Mouse (Mus musculus) urinary bladder, postnatal 4 days (tissue): ENCODE data around the gene Sync.

Experiments
- DNase-seq, 2 experiments: peaks; one replicate each; pipeline ENCODE4 v3.0.0; 2021 to 2022; ENCODE audit warnings: low spot score in 2 of 2

Sync gene

DNA sequence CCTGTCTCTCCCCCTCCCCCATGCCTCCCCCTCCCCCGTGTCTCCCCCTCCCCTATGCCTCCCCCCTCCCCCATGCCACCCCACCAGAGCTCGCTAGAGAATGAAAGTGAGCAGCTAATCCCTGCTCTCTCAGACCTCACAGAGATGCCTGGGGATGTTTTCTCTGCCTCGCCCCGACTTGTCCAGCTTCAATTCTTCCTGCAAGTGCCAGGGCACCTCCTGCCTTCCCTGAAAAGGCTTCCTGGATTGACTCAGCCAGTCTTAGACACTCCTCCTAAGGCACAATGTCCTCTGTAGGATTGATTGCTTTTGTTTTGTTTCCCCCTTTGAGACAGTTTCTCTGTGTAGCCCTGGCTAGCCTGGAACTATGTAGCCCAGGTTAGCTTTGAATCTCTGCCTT is 26.2 kb upstream of the Sync start, which contains the start of gene C77080:
TSS of gene C77080 (minus strand) at position 209 of the 400 bp plus-strand sequence.
- no peak for DNase-seq

DNA sequence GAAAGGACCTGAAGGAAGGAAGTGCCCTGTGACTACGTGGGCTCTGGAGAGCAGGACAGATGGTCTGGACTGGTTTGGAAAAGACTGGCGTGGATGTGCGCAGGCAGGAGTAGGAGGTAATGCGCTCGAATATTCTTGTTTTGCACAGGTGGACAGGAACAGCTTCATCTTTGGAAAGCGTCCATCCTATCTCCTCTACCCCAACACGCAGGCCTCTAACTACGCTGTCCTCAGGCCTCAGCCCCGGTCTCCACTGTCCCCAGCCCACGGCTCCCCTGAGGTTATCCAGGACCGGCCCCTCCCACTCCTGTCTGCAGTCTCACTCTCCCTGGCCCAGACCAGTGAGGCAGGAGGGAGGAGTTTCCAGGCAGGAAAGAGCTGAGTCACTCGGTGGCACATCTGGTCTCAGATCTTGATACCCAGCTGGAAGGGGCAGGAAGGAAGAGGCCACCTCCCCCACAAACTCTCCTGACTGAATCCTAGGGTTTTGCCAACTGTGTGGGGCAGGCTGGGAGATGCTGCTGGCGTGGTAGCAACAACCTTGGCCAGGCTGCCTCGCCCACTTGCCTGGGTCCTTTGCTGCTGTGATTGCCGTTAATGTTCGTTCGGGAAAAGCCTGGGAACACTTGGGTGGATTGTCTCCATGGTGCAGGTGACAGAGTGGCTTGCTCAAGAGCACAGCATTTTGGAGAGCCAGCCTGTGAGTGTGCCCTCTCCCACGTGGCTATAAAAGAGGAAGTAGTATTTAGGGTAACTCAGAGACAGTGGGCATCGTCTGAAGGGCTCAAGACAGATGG is 24.0 kb upstream of the Sync start:
- DNase-seq: peak in 1 of 2 experiments; percentile 39

DNA sequence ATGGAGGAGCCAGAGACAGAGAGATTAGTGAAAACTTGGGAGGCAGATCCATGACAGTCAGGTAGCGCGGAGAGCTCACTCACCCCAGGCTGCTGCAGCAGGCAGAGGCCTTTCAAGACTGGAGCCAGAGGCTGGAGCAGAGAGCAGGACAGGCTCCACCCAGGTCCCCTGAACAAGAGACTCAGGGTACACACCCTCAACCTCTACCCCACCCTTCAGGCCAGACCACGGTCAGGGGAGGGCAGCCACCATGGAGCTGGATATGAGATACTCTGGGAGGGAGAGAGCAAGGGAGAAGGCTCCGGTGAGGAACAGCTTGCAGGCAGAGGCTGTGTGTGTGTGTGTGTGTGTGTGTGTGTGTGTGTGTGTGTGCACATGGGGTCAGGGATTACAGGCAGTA is 21.2 kb upstream of the Sync start:
- DNase-seq: no peak

DNA sequence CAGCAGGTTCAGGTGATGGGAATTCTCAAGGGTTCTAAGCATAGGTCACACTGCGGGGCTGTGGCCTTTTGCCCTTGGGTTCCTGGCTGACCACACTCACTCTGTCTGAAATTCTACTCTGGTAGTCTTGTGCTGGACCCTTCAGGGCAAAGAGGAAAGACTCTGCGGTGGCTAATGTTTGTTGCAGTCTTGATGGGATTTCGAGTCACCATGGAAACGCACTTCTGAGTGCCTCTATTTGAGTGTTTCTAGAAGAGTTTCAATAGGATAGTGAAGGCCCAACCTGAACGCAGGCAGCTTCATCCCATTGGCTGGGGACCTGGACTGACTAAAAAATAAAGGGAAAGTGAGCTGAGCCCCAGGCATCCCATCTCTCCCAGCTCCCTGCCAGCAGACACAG is 20.6 kb upstream of the Sync start:
- no peak for DNase-seq

DNA sequence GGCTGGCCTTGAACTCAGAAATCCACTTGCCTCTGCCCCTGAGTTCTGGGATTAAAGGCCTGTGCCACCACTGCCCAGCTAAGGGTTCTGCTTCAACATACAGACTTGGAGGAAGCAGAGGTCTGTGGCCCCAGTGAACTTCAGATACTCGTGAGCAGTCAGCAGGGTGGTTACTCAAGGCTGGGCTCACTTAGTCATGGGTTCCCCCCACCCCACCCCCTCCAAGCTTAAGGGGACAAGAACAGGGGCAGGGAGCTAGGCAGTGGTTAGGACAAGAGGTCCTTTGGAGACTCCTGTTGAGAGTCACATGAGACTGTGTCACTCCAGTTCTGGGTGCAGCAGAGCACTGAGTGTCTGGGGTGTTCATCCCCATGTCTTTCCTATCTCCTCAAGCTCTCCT is 18.7 kb upstream of the Sync start:
- no peak for DNase-seq

DNA sequence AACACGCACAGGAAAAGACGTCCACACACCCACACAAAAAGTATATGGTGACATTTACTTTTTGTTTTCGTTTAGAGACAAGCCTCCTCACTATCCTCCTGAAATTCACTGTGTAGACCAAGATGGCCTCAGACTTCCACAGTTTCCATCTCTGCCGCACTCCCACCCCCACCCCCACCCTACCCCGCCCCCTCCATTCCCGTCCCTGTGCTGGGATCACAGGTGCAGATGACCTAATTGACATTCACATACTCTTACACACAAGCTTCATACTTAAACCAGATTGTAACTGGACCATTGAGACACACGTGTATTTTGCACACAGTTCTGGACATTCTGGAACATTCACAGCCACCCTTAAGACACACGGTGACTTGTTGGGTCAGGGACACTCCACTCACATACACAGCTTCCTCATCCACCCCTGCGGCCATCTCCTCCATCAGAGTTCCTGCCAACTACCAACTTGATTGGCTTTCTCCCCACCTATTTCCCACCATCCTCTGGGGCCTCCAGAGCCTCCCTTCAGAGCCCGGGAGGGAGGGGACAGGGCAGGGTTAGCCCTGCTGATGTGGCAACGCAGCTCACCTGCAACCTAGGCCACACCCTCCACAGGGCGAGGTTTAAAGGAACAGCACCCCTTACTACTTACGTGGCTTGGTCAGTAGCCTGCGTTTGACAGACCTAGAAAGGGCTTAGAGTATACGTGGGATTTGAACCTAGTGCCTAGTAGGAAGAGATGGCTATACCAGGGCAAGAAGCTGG is 15.2 kb upstream of the Sync start:
- DNase-seq: peak; percentile 48 to 61

DNA sequence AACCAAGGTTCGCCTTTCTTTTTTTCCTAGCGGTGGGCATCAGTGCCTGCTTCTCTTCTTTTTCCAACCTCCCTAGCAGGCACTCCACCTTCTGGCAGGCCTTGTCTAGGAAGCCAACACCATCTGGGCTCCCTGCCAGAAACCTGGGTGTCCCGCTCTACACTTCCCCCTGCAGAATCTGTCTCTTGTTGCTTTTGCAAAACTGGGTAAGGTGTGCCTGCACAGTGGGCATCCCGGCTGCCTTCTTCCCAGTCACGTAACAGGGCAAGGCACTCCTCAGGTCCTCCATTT is 14.7 kb upstream of the Sync start:
- peak; percentile 55 to 77 for DNase-seq

DNA sequence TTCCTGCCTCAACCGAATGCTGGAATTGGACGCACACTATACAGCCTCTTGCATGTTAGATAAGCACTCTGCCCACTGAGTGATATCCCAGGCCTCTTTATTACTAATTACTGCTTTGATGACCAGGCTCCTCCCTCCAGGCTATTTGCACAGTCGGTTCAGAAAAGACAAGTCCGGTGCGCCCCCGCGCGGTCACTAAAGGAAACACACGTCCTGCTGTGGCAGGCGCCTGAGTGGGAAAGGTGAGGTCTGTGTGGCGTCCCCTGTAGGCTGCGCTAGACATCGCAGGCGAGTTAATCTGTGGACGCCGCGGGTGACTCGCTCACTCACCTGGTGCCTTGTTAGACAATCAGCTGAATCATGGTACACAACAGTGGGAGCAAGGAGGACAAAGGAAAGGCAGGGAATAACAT is 11.0 kb upstream of the Sync start:
- peak; percentile 91 to 98 for DNase-seq

DNA sequence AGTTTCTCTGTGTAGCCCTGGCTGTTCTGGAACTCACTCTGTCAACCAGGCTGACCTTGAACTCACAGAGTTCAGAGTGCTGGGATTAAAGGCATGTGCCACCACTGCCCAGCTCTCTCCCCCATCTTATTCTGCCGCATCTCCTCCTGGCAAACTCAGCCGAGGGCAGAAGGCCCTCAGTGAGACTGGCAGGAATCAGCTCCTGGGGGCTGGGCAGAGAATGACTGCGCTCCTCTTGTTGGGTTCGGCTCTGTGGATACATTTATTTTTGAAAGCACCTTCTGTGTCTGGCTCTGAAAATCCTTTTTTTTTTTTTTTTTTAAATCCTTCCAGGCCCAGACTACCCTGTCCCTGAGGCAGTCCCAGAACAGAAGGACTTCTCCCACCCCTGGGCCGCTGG is 4.6 kb upstream of the Sync start:
- DNase-seq: no peak

DNA sequence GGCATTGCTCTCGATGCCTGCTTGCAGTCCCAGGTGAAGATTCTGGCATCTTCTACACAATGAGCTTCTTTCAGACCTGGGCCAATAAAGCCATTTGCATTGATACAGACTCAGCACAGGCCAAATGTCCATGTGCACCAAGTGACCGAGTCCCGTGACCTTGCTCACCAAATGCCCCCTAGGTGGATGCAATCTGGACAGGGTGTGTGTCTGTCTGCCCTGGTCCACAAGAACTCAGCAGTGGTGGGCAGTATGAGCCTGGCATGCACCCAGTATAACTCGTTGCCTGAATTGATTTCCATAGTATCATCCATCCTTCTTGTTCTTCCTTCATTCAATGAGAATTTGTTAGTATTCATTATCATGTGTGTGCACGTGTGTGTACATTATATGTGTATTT is 4.2 kb upstream of the Sync start:
- no peak for DNase-seq

DNA sequence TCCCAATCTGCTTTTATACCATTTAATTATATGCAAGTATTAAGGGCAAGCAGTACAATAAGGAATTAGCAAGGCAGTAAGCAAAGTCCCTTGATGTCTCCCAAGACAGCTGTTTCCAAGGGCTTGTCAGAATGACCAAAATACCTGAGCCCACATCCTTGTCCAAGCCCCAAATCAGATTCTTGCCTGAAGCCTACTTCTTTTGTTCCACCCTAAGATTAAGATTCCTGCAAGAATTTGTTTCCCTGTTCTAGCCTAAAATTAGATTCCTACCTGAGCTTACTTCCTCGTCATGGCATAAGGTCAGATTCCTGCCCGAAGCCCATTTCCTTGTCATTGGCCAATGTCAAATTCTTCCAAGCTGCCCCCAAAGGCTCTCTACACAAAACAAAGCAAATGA is 2.7 kb upstream of the Sync start:
- DNase-seq: no peak

DNA sequence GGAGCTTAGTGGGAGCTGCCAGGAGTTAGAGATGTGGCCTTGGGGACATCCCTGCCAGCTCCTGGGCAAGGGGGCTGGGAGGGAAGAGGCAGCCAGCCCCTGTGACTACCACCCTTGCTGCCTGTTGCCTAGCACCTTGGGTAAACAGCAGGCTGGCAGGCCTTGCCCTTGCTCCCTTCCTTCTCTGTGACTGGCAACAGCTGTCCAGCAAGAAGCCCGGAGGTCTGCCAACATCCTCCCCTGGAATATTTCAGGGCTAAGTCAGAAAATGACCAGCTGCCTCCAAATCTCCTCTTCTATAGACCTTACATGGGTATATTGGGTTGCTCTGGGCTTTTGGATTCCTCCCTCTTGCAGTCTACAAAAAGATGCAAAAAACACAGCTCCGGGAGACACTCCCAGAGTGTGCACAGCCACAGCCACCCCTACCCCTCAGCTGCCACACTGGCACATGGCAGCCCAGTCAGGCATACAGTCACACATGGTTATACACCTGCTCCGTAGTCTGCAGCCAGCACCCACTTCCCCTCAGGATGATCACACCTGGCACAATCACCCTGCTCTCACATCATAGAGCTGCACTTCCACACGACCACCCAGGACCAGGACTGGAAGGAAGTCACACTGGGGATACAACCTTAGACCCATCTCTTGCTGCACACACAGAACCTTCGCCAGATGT is 1.3 kb upstream of the Sync start:
- no peak for DNase-seq

DNA sequence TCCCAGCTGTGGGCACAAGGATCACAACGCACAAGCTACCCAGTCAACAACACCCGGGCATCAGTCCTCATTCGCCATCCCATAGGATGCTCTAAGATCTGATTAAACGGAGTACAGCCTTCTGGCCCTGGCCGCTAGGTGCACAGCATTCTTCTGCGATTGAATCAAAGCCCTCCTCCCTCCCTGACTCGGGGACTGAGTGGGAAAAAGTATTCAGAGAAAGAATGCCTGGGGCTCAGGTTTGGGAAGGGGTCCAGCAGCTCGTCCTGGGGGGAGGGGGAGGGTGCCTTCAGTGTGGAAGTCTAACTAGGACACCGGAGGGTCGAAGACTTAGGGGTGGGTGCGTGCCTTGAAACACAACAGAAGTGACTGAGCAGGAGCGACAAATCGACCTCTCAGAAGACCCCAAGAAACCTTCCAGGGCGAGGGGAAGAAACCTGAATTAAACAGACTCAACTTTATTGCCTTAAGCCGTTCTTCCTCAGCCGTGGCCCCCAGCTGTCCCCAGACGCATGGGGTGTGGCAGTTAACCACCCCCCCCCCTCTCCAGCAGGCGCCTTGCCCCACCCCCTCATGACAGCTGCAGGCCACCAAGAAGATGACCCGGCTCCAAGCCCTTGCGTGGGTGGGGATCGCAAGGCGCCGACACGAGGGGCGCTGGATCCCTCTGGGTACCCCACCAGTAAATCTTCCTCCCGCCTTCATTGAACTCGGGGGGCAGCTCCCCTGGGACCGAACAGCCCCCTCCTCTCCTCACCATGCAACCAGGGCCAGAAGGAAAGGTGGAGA is 540 bp upstream of the Sync start:
- no peak for DNase-seq

DNA sequence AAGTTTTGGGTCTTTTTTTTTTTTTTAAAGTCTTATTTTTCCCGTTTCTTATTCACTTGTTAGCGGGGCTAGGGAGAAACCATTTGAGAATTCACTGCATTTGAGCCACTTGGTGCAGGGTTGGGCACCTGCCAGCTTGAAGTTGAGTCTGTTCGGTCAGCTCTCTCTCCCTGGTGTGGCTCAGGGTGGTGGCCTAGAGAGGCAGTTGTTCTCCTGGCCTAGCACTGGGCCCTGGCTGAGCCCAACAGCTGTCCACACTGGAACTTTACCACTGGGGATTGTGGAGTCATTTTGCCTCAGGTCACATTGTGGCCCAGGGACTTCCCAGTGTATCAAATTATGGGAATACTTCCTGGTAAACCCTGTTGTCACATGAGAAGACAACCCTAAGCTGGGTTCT is 650 bp downstream of the Sync start:
- no peak for DNase-seq

DNA sequence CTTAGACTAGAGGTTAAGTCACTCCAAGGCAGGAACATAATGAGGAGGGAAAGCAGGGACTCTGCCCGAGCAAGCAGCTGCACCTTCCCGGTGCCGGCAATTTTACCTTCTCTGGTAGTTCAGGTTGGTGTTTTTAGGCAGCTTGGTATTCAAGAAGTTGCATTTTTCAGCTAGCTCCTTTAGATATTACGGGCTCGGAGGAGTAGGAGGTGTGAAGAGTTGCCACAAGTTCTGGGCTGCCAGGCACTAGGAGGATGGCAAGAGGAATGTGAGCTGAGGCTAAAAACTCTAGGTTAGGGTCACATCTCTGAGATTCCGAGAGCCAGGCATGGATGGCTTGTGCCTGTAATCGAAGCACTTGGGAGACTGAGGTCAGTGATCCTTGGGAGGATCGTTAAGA is 2.3 kb downstream of the Sync start:
- DNase-seq: no peak

DNA sequence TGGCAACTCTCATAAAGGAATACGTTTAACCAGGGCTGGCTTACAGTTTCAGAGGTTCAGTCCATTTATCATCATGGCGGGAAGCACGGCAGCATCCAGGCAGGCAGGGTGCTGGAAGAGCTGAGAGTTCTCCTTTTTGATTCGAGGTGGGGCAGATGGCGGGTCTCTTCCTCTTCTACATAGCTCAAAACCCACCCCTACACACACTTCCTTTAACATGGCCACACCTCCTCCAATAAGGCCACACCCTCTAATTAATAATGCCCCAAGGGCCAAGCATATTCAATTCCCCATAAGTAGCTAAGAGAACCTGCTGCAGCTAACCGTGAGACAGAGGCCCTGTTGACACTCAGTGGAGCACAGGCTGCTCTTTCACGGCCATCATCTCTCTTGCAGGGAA is 5.4 kb downstream of the Sync start:
- no peak for DNase-seq

DNA sequence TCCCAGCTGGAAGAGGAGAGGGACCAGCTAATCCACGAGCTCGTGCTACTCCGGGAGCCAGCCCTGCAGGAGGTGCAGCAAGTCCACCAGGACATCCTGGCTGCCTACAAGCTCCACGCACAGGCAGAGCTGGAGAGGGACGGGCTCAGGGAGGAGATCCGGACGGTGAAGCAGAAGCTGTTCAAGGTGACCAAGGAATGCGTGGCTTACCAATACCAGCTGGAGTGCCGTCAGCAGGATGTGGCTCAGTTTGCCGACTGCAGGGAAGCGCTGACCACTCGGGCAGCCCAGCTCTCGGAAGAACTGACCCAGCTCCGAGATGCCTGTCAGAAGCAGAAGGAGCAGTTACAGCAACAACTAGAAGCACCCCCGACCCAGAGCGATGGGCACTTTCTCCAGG is 6.3 kb downstream of the Sync start:
- DNase-seq: no peak

DNA sequence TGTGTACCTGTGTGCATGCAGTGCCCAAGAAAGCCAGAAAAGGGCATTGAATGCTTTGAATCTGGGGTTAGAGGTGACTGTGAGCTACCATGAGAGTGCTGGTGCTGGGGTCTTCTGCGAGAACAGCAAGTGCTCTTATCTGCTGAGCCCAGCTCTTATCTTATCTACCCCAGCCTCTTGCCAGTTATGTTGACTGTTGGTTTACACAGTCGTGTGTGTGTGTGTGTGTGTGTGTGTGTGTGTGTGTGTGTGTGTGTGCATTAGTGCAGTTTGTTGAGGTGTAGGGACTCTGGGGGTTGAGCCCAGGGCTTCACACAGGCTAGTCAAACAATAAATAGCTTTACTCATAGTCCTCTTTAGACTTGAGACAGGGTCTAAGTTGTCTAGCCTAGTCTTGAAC is 7.8 kb downstream of the Sync start:
- no peak for DNase-seq

DNA sequence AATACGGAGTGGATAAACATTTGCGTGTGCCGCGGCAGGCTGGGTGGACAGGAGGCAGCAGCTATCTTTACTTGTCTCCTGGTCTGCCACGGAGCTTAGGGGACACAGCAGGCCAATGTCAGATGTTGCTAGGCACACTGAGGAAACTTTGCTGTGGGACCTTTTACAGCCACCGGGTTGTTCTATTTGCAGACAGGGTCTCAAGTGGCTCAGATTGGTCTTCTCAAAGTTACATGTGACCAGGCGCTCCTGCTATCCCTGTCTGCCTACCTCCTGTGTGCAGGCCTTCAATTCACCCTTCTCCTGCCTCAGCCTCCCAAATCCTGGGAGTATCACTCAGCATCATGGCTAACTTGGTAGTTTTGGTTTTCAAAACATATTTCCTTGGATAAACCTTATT is 8.6 kb downstream of the Sync start:
- no peak for DNase-seq

DNA sequence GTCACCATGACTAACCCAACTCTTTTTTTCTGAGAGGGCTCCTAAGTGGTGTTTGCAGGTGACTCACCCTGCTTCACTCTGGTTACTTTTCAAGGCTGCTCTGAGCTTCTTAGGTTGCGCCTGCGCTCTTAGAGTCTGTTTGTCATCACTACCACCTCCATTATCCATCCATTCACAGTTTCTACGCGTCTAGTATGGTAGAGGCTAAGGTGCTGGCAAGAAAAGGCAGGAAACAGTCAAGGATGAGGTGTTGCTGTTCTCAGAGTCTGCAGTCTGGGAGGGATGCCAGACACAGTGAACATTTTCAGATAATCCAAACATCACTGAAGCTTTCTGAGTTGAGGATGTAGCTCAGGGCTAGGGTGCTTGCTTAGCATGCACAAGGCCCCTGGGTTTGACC is 10.3 kb downstream of the Sync start:
- no peak for DNase-seq

DNA sequence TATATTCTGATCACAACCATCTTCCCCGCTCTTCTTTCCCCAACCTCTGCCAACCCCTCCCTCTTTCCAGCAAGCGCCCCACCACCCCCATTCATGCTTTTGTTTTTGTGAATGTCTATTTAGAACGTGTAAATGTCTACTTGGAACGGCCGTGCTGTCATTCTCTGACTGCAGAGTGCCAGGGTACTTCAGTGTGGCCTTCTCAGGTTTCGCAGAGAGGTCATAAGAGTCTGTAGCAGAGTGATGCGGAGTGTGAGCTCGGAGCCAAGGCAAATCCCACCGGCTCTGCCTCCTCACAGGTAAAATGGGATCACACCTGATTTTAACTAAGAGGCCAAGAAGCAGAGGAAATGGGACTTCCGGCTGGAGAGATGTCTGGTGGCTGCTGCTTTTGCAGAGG is 11.7 kb downstream of the Sync start:
- no peak for DNase-seq

DNA sequence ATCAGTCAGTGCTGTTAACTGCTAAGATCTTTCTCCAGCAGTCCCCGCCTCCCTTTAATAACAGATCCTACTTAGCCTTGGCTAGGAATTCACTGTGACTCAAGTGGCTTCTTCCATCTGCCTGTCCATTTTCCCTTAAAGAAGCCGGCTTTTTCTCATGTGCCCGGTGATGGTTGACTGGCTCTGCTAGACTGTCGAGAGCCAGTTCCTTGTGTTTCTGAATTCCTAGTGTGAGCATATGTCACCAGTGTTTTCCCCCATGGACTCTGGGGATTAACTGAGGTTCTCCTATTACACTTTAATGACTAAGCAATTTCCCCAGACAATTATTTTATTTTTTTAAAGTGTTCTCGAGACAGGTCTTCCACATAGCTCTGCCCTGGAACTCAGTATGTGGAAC is 16.0 kb downstream of the Sync start:
- no peak for DNase-seq
